Mouse (Mus musculus) myocyte (in vitro differentiated cells): ENCODE data around the gene Araf. TPM values are rescaled to one million over a fixed set of nuclear protein-coding genes. Genes with fewer than 3 reads are reported as not detected.

Source experiments
- H3K27me3 ChIP-seq: one replicate; pipeline ENCODE4 v1.6.1; 2011; ENCODE audit not compliant: control insufficient read depth, insufficient read depth, insufficient read length
- H3K36me3 ChIP-seq: one replicate; pipeline ENCODE4 v1.6.1; 2011; ENCODE audit not compliant: control insufficient read depth, insufficient read depth
- H3K4me2 ChIP-seq: one replicate; pipeline ENCODE4 v1.6.1; 2011; ENCODE audit warnings: low read depth, control low read depth
- H3K4me3 ChIP-seq: one replicate; pipeline ENCODE4 v1.5.1; 2011; ENCODE audit warnings: mild to moderate bottlenecking, control low read depth, moderate library complexity
- H3K79me2 ChIP-seq: one replicate; pipeline ENCODE4 v1.6.1; 2011; ENCODE audit not compliant: control insufficient read depth, insufficient read depth
- H3ac ChIP-seq: one replicate; pipeline ENCODE4 v1.6.1; 2011; ENCODE audit not compliant: control insufficient read depth, insufficient read length
- CEBPB ChIP-seq: IDR thresholded peaks from 2 replicates; pipeline ENCODE4 v1.6.1; 2011; ENCODE audit warnings: mild to moderate bottlenecking, moderate library complexity; ENCODE audit not compliant: poor library complexity, insufficient read depth, severe bottlenecking
- E2F4 ChIP-seq: IDR thresholded peaks from one replicate; pipeline ENCODE4 v1.6.1; 2011; ENCODE audit warnings: mild to moderate bottlenecking, control low read depth, moderate library complexity; ENCODE audit not compliant: insufficient read depth
- MAX ChIP-seq: IDR thresholded peaks from one replicate; pipeline ENCODE4 v1.6.1; 2011; ENCODE audit warnings: low read depth, mild to moderate bottlenecking, control low read depth
- MYOD1 ChIP-seq, 3 experiments: IDR thresholded peaks; one replicate each; pipeline ENCODE4 v1.6.1; 2011; ENCODE audit warnings: control low read depth in 2 of 3, low read depth in 2 of 3, mild to moderate bottlenecking in 2 of 3, moderate library complexity in 1 of 3; ENCODE audit not compliant: insufficient read length in 2 of 3, control insufficient read depth in 1 of 3
- MYOG ChIP-seq, 3 experiments: IDR thresholded peaks; one replicate each; pipeline ENCODE4 v1.6.1; 2011; ENCODE audit warnings: control low read depth in 2 of 3, low read depth in 2 of 3, mild to moderate bottlenecking in 2 of 3; ENCODE audit not compliant: insufficient read length in 2 of 3, control insufficient read depth in 1 of 3, insufficient read depth in 1 of 3
- POLR2A ChIP-seq: IDR thresholded peaks from one replicate; pipeline ENCODE4 v1.6.1; 2011; ENCODE audit warnings: low read depth, mild to moderate bottlenecking, control low read depth, moderate library complexity; ENCODE audit not compliant: insufficient read length
- POLR2AphosphoS2 ChIP-seq: IDR thresholded peaks from one replicate; pipeline ENCODE4 v1.6.1; 2011; ENCODE audit warnings: low read depth, control low read depth; ENCODE audit not compliant: insufficient read length
- REST ChIP-seq: IDR thresholded peaks from one replicate; pipeline ENCODE4 v1.6.1; 2011; ENCODE audit warnings: mild to moderate bottlenecking, control low read depth, moderate library complexity; ENCODE audit not compliant: insufficient read depth, insufficient read length
- SRF ChIP-seq: IDR thresholded peaks from one replicate; pipeline ENCODE4 v1.6.1; 2011; ENCODE audit warnings: low read depth; ENCODE audit not compliant: control insufficient read depth, insufficient read length
- TCF12 ChIP-seq: IDR thresholded peaks from one replicate; pipeline ENCODE4 v1.6.1; 2011; ENCODE audit warnings: mild to moderate bottlenecking, control low read depth; ENCODE audit not compliant: poor library complexity, insufficient read depth, severe bottlenecking
- TCF3 ChIP-seq: IDR thresholded peaks from one replicate; pipeline ENCODE4 v1.6.1; 2011; ENCODE audit warnings: low read depth, control low read depth; ENCODE audit not compliant: insufficient read length
- USF1 ChIP-seq: IDR thresholded peaks from one replicate; pipeline ENCODE4 v1.6.1; 2011; ENCODE audit warnings: low read depth, mild to moderate bottlenecking, control low read depth, moderate library complexity
- polyA plus RNA-seq: library from polyadenylated mRNA; unstranded; fragments of >200 nt; fragmentation: generic; extraction: Trizol; gene quantifications from one replicate; pipeline ENCODE4 v1.2.1, GENCODE M21; 2012; ENCODE audit warnings: missing spikeins

The Araf gene
- polyA plus RNA-seq, 1 experiment = 66.5 TPM

- no peak overlapping the region for H3ac ChIP-seq
- H3K36me3 ChIP-seq = no peaks in the 10 kb centered on the region
- no peaks in the 10 kb centered on the region for H3K79me2 ChIP-seq
- no peak overlapping the region for H3K4me2 ChIP-seq
- no peak overlapping the region for H3K4me3 ChIP-seq
- no peaks in the 10 kb centered on the region for H3K27me3 ChIP-seq
- TF ChIP-seq TCF12 (no peak), CEBPB (no peak), REST (no peak), MAX (no peak), POLR2A (no peak), USF1 (no peak), MYOD1 (IDR thresholded peaks at IDR 0.05; ENCODE audit: control insufficient read depth in 1 of 3, insufficient read length in 2 of 3, low read depth in 2 of 3) (no peak)
Measured at GRCm38 (mm10) chrX:20775271-20776016, 22.2 kb upstream of the Araf start.

- Histone ChIP-seq H3K4me3 (no peak overlapping the region), H3ac (no peak overlapping the region), H3K36me3 (no peaks in the 10 kb centered on the region), H3K4me2 (no peak overlapping the region), H3K79me2 (no peaks in the 10 kb centered on the region), H3K27me3 (no peaks in the 10 kb centered on the region)
- TF ChIP-seq REST (no peak), E2F4 (no peak), TCF3 (no peak)
Measured at GRCm38 (mm10) chrX:20777619-20778018, 20.0 kb upstream of the Araf start.

GRCm38 (mm10) chrX:20787309-20787708 lies 10.3 kb upstream of the Araf start:
- H3K79me2 ChIP-seq = no peaks in the 10 kb centered on the region
- H3K4me2 ChIP-seq = no peak overlapping the region
- no peak for TF ChIP-seq POLR2AphosphoS2
- no peak for TF ChIP-seq POLR2A
- TF ChIP-seq MYOD1 (IDR thresholded peaks at IDR 0.05; ENCODE audit: control insufficient read depth in 1 of 3, insufficient read length in 2 of 3, low read depth in 2 of 3) = no peak
- no peak for TF ChIP-seq USF1
- TF ChIP-seq TCF12 = no peak
- TF ChIP-seq MYOG (IDR thresholded peaks at IDR 0.05; ENCODE audit: control insufficient read depth in 1 of 3, insufficient read depth in 1 of 3, insufficient read length in 2 of 3, low read depth in 2 of 3) = no peak
- no peak for TF ChIP-seq CEBPB
- no peak for TF ChIP-seq MAX
- TF ChIP-seq REST = no peak
- TF ChIP-seq SRF = no peak
- TF ChIP-seq E2F4 = no peak
- TF ChIP-seq TCF3 = no peak
- H3ac ChIP-seq = no peak overlapping the region
- H3K27me3 ChIP-seq = no peaks in the 10 kb centered on the region
- H3K4me3 ChIP-seq = no peak overlapping the region
- no peaks in the 10 kb centered on the region for H3K36me3 ChIP-seq

GRCm38 (mm10) chrX:20792417-20792816 lies 5.2 kb upstream of the Araf start:
- H3ac ChIP-seq = no peak overlapping the region
- H3K4me2 ChIP-seq = no peak overlapping the region
- no peaks in the 10 kb centered on the region for H3K27me3 ChIP-seq
- TF ChIP-seq MYOG (IDR thresholded peaks at IDR 0.05; ENCODE audit: control insufficient read depth in 1 of 3, insufficient read depth in 1 of 3, insufficient read length in 2 of 3, low read depth in 2 of 3) (no peak), TCF3 (no peak), SRF (no peak), CEBPB (no peak), MAX (no peak), E2F4 (no peak), MYOD1 (IDR thresholded peaks at IDR 0.05; ENCODE audit: control insufficient read depth in 1 of 3, insufficient read length in 2 of 3, low read depth in 2 of 3) (no peak), USF1 (no peak), POLR2A (no peak), TCF12 (no peak), REST (no peak), POLR2AphosphoS2 (no peak)
- no peak overlapping the region for H3K4me3 ChIP-seq
- no peaks in the 10 kb centered on the region for H3K79me2 ChIP-seq
- H3K36me3 ChIP-seq = no peaks in the 10 kb centered on the region

- Histone ChIP-seq H3ac (no peak overlapping the region), H3K27me3 (no peaks in the 10 kb centered on the region)
- TF ChIP-seq USF1 (no peak), CEBPB (no peak), REST (no peak), POLR2AphosphoS2 (no peak), MYOD1 (IDR thresholded peaks at IDR 0.05; ENCODE audit: control insufficient read depth in 1 of 3, insufficient read length in 2 of 3, low read depth in 2 of 3) (no peak), E2F4 (no peak), MAX (no peak), TCF3 (no peak), POLR2A (no peak), SRF (no peak), MYOG (IDR thresholded peaks at IDR 0.05; ENCODE audit: control insufficient read depth in 1 of 3, insufficient read depth in 1 of 3, insufficient read length in 2 of 3, low read depth in 2 of 3) (no peak), TCF12 (no peak)
Measured at GRCm38 (mm10) chrX:20793230-20793629, 4.4 kb upstream of the Araf start.

More at GRCm38 (mm10) chrX:20793230-20793629, 4.4 kb upstream of the Araf start:
- H3K79me2 ChIP-seq = no peaks in the 10 kb centered on the region
- no peak overlapping the region for H3K4me2 ChIP-seq
- H3K4me3 ChIP-seq = no peak overlapping the region
- H3K36me3 ChIP-seq = no peaks in the 10 kb centered on the region
